Mouse (Mus musculus) Patski (cell line): Measurements from ENCODE around the gene Uvrag. TPM values are rescaled to one million over a fixed set of nuclear protein-coding genes. Genes with fewer than 3 reads are reported as not detected.

Source experiments
- ATAC-seq: fragments of 100-300 bp; one replicate; pipeline ENCODE4 v1.8.0; 2021
- CTCF ChIA-PET: fragments of 350-600 bp; sonication (Branson Sonifier 250); formaldehyde crosslinking; loops from one replicate; lab custom pipeline; 2022; ENCODE audit warnings: inconsistent platforms; lab: Charles Lee
- POLR2A ChIA-PET: fragments of 350-600 bp; sonication (Branson Sonifier 250); formaldehyde crosslinking; loops from one replicate; lab custom pipeline; 2022; ENCODE audit warnings: antibody characterized with exemption, inconsistent platforms; lab: Charles Lee
- DNase-seq: peaks from one replicate; pipeline ENCODE4 v3.0.0-alpha.2; 2011; ENCODE audit warnings: low read depth, low spot score
- H3K27me3 ChIP-seq: fragments of 371-371 bp; one replicate; pipeline ENCODE4 v1.5.1; 2021
- CTCF ChIP-seq: fragments of 100-300 bp; IDR thresholded peaks from one replicate; pipeline ENCODE4 v1.5.1; 2021
- in situ Hi-C: fragments of 300-500 bp; cut with MboI; formaldehyde crosslinking; loops from 3 replicates; pipeline ENCODE4 v1.11.1; 2018; ENCODE audit warnings: low pct_unique_long_range_greater_than_20kb, mixed read lengths
- polyA plus RNA-seq: library from polyadenylated mRNA; unstranded; gene quantifications from one replicate; pipeline ENCODE4 v1.2.3, GENCODE M21; 2021

Gene Uvrag
- polyA plus RNA-seq, 1 experiment from 2014 or later = 29.6 TPM

- in situ Hi-C loops = no loop called here
- no peaks in the 10 kb centered on the region for H3K27me3 ChIP-seq
- DNase-seq = no peak
- ATAC-seq = no peak
- CTCF ChIA-PET = interaction anchor here (1.2 to 1.8 kb wide), 5 partner anchors 9 to 123 kb away, joined by 3 to 5 read pairs (median 4); no protein-coding TSS in a partner anchor
- TF ChIP-seq CTCF = no peak
- POLR2A ChIA-PET = interaction anchor here (0.7 kb wide), 1 partner anchor 122 kb away, joined by 3 read pairs; no protein-coding TSS in a partner anchor
Observed at GRCm38 (mm10) chr7:98957111-98957741, 183.7 kb downstream of the Uvrag start.

GRCm38 (mm10) chr7:98956609-98957008 lies 184.3 kb downstream of the Uvrag start:
- DNase-seq = no peak
- H3K27me3 ChIP-seq = no peaks in the 10 kb centered on the region
- POLR2A ChIA-PET = no interaction called here
- in situ Hi-C loops = no loop called here
- CTCF ChIA-PET = interaction anchor here (1.2 to 1.8 kb wide), 4 partner anchors 10 to 123 kb away, joined by 3 to 5 read pairs (median 4); no protein-coding TSS in a partner anchor
- no peak for ATAC-seq
- no peak for TF ChIP-seq CTCF

- no peak for DNase-seq
- no peak for TF ChIP-seq CTCF
- CTCF ChIA-PET = interaction anchor here (1.0 to 2.0 kb wide), 3 partner anchors 8 to 15 kb away, joined by 3 to 8 read pairs (median 3); no protein-coding TSS in a partner anchor
- POLR2A ChIA-PET = no interaction called here
- in situ Hi-C loops = no loop called here
- H3K27me3 ChIP-seq = no peaks in the 10 kb centered on the region
- ATAC-seq = no peak
Observed at GRCm38 (mm10) chr7:98953649-98954048, 187.3 kb downstream of the Uvrag start.

GRCm38 (mm10) chr7:98944986-98945385 lies 196.0 kb downstream of the Uvrag start:
- DNase-seq (no peak), ATAC-seq (no peak)
- H3K27me3 ChIP-seq = no peaks in the 10 kb centered on the region
- TF ChIP-seq CTCF = no peak
- CTCF ChIA-PET = no interaction called here
- in situ Hi-C loops = no loop called here
- POLR2A ChIA-PET = interaction anchor here (0.7 kb wide), 1 partner anchor 14 kb away, joined by 5 read pairs; no protein-coding TSS in a partner anchor

- in situ Hi-C loops = no loop called here
- no peak for TF ChIP-seq CTCF
- ChIA-PET POLR2A (interaction anchor here (0.6 kb wide), 1 partner anchor 140 kb away, joined by 3 read pairs; no protein-coding TSS in a partner anchor), CTCF (interaction anchor here (0.9 to 1.3 kb wide), 2 partner anchors 14 to 136 kb away, joined by 3 read pairs; no protein-coding TSS in a partner anchor)
- ATAC-seq (no peak), DNase-seq (no peak)
- no peaks in the 10 kb centered on the region for H3K27me3 ChIP-seq
Observed at GRCm38 (mm10) chr7:98943687-98944086, 197.3 kb downstream of the Uvrag start.

GRCm38 (mm10) chr7:98942746-98943145 lies 198.2 kb downstream of the Uvrag start:
- in situ Hi-C loops = no loop called here
- no peak for TF ChIP-seq CTCF
- ChIA-PET POLR2A (no interaction called here), CTCF (interaction anchor here (1.5 kb wide), 1 partner anchor 14 kb away, joined by 5 read pairs; no protein-coding TSS in a partner anchor)
- no peak for ATAC-seq
- no peaks in the 10 kb centered on the region for H3K27me3 ChIP-seq
- no peak for DNase-seq

- in situ Hi-C loops = no loop called here
- H3K27me3 ChIP-seq = no peaks in the 10 kb centered on the region
- ATAC-seq (no peak), DNase-seq (no peak)
- TF ChIP-seq CTCF = no peak
- ChIA-PET POLR2A (interaction anchor here (1.0 kb wide), 1 partner anchor 103 kb away, joined by 3 read pairs; no protein-coding TSS in a partner anchor), CTCF (no interaction called here)
Observed at GRCm38 (mm10) chr7:98939194-98939593, 201.7 kb downstream of the Uvrag start.

GRCm38 (mm10) chr7:98938621-98939020 lies 202.3 kb downstream of the Uvrag start:
- in situ Hi-C loops = no loop called here
- no peak for TF ChIP-seq CTCF
- DNase-seq (no peak), ATAC-seq (no peak)
- H3K27me3 ChIP-seq = no peaks in the 10 kb centered on the region
- CTCF ChIA-PET = no interaction called here
- POLR2A ChIA-PET = interaction anchor here (1.0 kb wide), 1 partner anchor 102 kb away, joined by 3 read pairs; no protein-coding TSS in a partner anchor

- POLR2A ChIA-PET = no interaction called here
- CTCF ChIA-PET = interaction anchor here (1.0 kb wide), 1 partner anchor 9 kb away, joined by 3 read pairs; no protein-coding TSS in a partner anchor
- no peaks in the 10 kb centered on the region for H3K27me3 ChIP-seq
- in situ Hi-C loops = no loop called here
- no peak for DNase-seq
- no peak for ATAC-seq
- no peak for TF ChIP-seq CTCF
Observed at GRCm38 (mm10) chr7:98937079-98937813, 203.7 kb downstream of the Uvrag start.

GRCm38 (mm10) chr7:98935757-98936156 lies 205.2 kb downstream of the Uvrag start:
- in situ Hi-C loops = no loop called here
- ChIA-PET CTCF (no interaction called here), POLR2A (no interaction called here)
- no peak for TF ChIP-seq CTCF
- ATAC-seq (no peak), DNase-seq (no peak)
- H3K27me3 ChIP-seq = no peaks in the 10 kb centered on the region

- ChIA-PET CTCF (no interaction called here), POLR2A (no interaction called here)
- in situ Hi-C loops = no loop called here
- ATAC-seq (no peak), DNase-seq (no peak)
- no peak for TF ChIP-seq CTCF
- no peaks in the 10 kb centered on the region for H3K27me3 ChIP-seq
Observed at GRCm38 (mm10) chr7:98935193-98935592, 205.7 kb downstream of the Uvrag start.
